Mouse (Mus musculus): Measurements from ENCODE around the gene Acer2. TPM values are rescaled to one million over a fixed set of nuclear protein-coding genes. Genes with fewer than 3 reads are reported as not detected.

The Acer2 gene
- polyA plus RNA-seq, 1 experiment from 2014 or later = 16.0 TPM

GRCm38 (mm10) chr4:86898791-86899474 is 24.7 kb downstream of the Acer2 start:
- H3K4me1 ChIP-seq = peaks cover 18% of the 10 kb centered on the region
- peak overlapping the region; percentile 44; the same call in 1 of the 2 replicates for H3K27ac ChIP-seq
- H3K4me2 ChIP-seq (replicated peaks) = peak overlapping the region; percentile 38
- WGBS = 14% methylated on average over 14 of the region's 14 CpGs
- peak; percentile 83 for ATAC-seq (ENCODE audit: low FRiP score, low read depth)
- H3K36me3 ChIP-seq = no peaks in the 10 kb centered on the region
- H3K9me3 ChIP-seq = no peaks in the 10 kb centered on the region
- H3K9ac ChIP-seq = no peak overlapping the region
- H3K4me3 ChIP-seq = no peak overlapping the region
- H3K27me3 ChIP-seq = no peaks in the 10 kb centered on the region

- H3K9ac ChIP-seq = no peak overlapping the region
- no peaks in the 10 kb centered on the region for H3K36me3 ChIP-seq
- H3K9me3 ChIP-seq = no peaks in the 10 kb centered on the region
- no peak overlapping the region for H3K27ac ChIP-seq
- 76% methylated on average over 6 of the region's 6 CpGs for WGBS
- H3K4me1 ChIP-seq = peaks cover 18% of the 10 kb centered on the region
- no peak overlapping the region for H3K4me2 ChIP-seq (replicated peaks)
- H3K4me3 ChIP-seq = no peak overlapping the region
- no peak for ATAC-seq (ENCODE audit: low FRiP score, low read depth)
- no peaks in the 10 kb centered on the region for H3K27me3 ChIP-seq
Observed at GRCm38 (mm10) chr4:86902351-86902750, 28.2 kb downstream of the Acer2 start.

GRCm38 (mm10) chr4:86904969-86905368 is 30.8 kb downstream of the Acer2 start:
- no peak for ATAC-seq (ENCODE audit: low FRiP score, low read depth)
- no peak overlapping the region for H3K9ac ChIP-seq
- 39% methylated on average over 3 of the region's 3 CpGs for WGBS
- H3K27me3 ChIP-seq = no peaks in the 10 kb centered on the region
- H3K4me1 ChIP-seq = peaks cover under 1% of the 10 kb centered on the region; the same call in 1 of the 2 replicates
- H3K9me3 ChIP-seq = no peaks in the 10 kb centered on the region
- no peak overlapping the region for H3K4me2 ChIP-seq (replicated peaks)
- H3K36me3 ChIP-seq = no peaks in the 10 kb centered on the region
- no peak overlapping the region for H3K4me3 ChIP-seq
- H3K27ac ChIP-seq = no peak overlapping the region

GRCm38 (mm10) chr4:86905869-86906268 is 31.7 kb downstream of the Acer2 start:
- Histone ChIP-seq H3K4me1 (no peaks in the 10 kb centered on the region), H3K27me3 (no peaks in the 10 kb centered on the region), H3K4me3 (no peak overlapping the region), H3K9ac (no peak overlapping the region), H3K36me3 (no peaks in the 10 kb centered on the region), H3K4me2 (replicated peaks) (no peak overlapping the region), H3K27ac (no peak overlapping the region), H3K9me3 (no peaks in the 10 kb centered on the region)
- no peak for ATAC-seq (ENCODE audit: low FRiP score, low read depth)
- WGBS = 91% methylated on average over 1 of the region's 1 CpGs

- H3K27ac ChIP-seq = no peak overlapping the region; the same call in none of the 2 replicates
- no peaks in the 10 kb centered on the region for H3K9me3 ChIP-seq
- peak overlapping the region; percentile 46 for H3K4me2 ChIP-seq (replicated peaks)
- no peak overlapping the region for H3K4me3 ChIP-seq
- H3K27me3 ChIP-seq = no peaks in the 10 kb centered on the region
- 11% methylated on average over 18 of the region's 18 CpGs for WGBS
- H3K9ac ChIP-seq = peak overlapping the region; percentile 40; the same call in 1 of the 2 replicates
- no peaks in the 10 kb centered on the region for H3K36me3 ChIP-seq
- 0 out of 2 replicates have a peak, but pooled peaks have one; percentile 54 for ATAC-seq (ENCODE audit: low FRiP score, low read depth)
- H3K4me1 ChIP-seq = peaks cover 13% of the 10 kb centered on the region
Observed at GRCm38 (mm10) chr4:86911576-86912341, 37.6 kb downstream of the Acer2 start.

- no peaks in the 10 kb centered on the region for H3K36me3 ChIP-seq
- 79% methylated on average over 7 of the region's 7 CpGs for WGBS
- H3K4me1 ChIP-seq = peaks cover 13% of the 10 kb centered on the region
- no peaks in the 10 kb centered on the region for H3K27me3 ChIP-seq
- H3K9me3 ChIP-seq = no peaks in the 10 kb centered on the region
- no peak overlapping the region for H3K9ac ChIP-seq
- no peak overlapping the region for H3K4me2 ChIP-seq (replicated peaks)
- no peak overlapping the region for H3K4me3 ChIP-seq
- no peak for ATAC-seq (ENCODE audit: low FRiP score, low read depth)
- no peak overlapping the region for H3K27ac ChIP-seq
Observed at GRCm38 (mm10) chr4:86912757-86913156, 38.6 kb downstream of the Acer2 start.

- Histone ChIP-seq H3K4me2 (replicated peaks) (no peak overlapping the region), H3K4me1 (peaks cover 12% of the 10 kb centered on the region), H3K4me3 (no peak overlapping the region), H3K9ac (no peak overlapping the region), H3K9me3 (no peaks in the 10 kb centered on the region), H3K27ac (no peak overlapping the region), H3K36me3 (no peaks in the 10 kb centered on the region), H3K27me3 (no peaks in the 10 kb centered on the region)
- ATAC-seq (ENCODE audit: low FRiP score, low read depth) = no peak
- WGBS = 45% methylated on average over 1 of the region's 1 CpGs
Observed at GRCm38 (mm10) chr4:86916062-86916461, 41.9 kb downstream of the Acer2 start.

- ATAC-seq (ENCODE audit: low FRiP score, low read depth) = no peak
- H3K4me3 ChIP-seq = no peak overlapping the region
- WGBS = 83% methylated on average over 3 of the region's 3 CpGs
- no peak overlapping the region for H3K27ac ChIP-seq
- H3K27me3 ChIP-seq = no peaks in the 10 kb centered on the region
- no peaks in the 10 kb centered on the region for H3K9me3 ChIP-seq
- no peak overlapping the region; the same call in 1 of the 2 replicates for H3K9ac ChIP-seq
- H3K4me1 ChIP-seq = no peaks in the 10 kb centered on the region
- no peaks in the 10 kb centered on the region for H3K36me3 ChIP-seq
- no peak overlapping the region for H3K4me2 ChIP-seq (replicated peaks)
Observed at GRCm38 (mm10) chr4:86923476-86924055, 49.4 kb downstream of the Acer2 start.

GRCm38 (mm10) chr4:86924804-86925458 is 50.7 kb downstream of the Acer2 start:
- Histone ChIP-seq H3K9ac (no peak overlapping the region), H3K36me3 (no peaks in the 10 kb centered on the region), H3K27me3 (no peaks in the 10 kb centered on the region), H3K4me2 (replicated peaks) (peak overlapping the region; percentile 32; the same call in 1 of the 2 replicates), H3K27ac (no peak overlapping the region), H3K9me3 (no peaks in the 10 kb centered on the region), H3K4me1 (no peaks in the 10 kb centered on the region), H3K4me3 (no peak overlapping the region)
- WGBS = 9% methylated on average over 9 of the region's 9 CpGs
- ATAC-seq (ENCODE audit: low FRiP score, low read depth) = no peak

GRCm38 (mm10) chr4:86926997-86927396 is 52.8 kb downstream of the Acer2 start:
- H3K27me3 ChIP-seq = no peaks in the 10 kb centered on the region
- WGBS = 78% methylated on average over 3 of the region's 3 CpGs
- no peak overlapping the region for H3K9ac ChIP-seq
- H3K4me1 ChIP-seq = no peaks in the 10 kb centered on the region
- no peaks in the 10 kb centered on the region for H3K9me3 ChIP-seq
- ATAC-seq (ENCODE audit: low FRiP score, low read depth) = no peak
- no peak overlapping the region for H3K4me2 ChIP-seq (replicated peaks)
- H3K4me3 ChIP-seq = no peak overlapping the region
- H3K27ac ChIP-seq = no peak overlapping the region
- H3K36me3 ChIP-seq = no peaks in the 10 kb centered on the region

GRCm38 (mm10) chr4:86930101-86930635 is 56.0 kb downstream of the Acer2 start:
- WGBS = 86% methylated on average over 7 of the region's 7 CpGs
- Histone ChIP-seq H3K27me3 (no peaks in the 10 kb centered on the region), H3K4me2 (replicated peaks) (peak overlapping the region; percentile 66), H3K36me3 (peaks cover 11% of the 10 kb centered on the region), H3K27ac (no peak overlapping the region), H3K4me3 (peak overlapping the region; percentile 52), H3K4me1 (no peaks in the 10 kb centered on the region), H3K9ac (no peak overlapping the region), H3K9me3 (no peaks in the 10 kb centered on the region)
- 0 out of 2 replicates have a peak, but pooled peaks have one; percentile 2 for ATAC-seq (ENCODE audit: low FRiP score, low read depth)

Data from limb, embryonic 13.5 days (tissue).